Mouse (Mus musculus) spleen, adult 2 months (tissue): ENCODE data around the gene Nav3.

Experiments
- CTCF ChIP-seq: fragments of 200-500 bp; IDR thresholded peaks from 2 replicates; pipeline ENCODE4 v1.5.1; 2011; ENCODE audit warnings: mild to moderate bottlenecking, inconsistent platforms; ENCODE audit not compliant: insufficient read depth, insufficient read length, insufficient replicate concordance; ENCODE audit errors: extremely low read depth
- POLR2A ChIP-seq: fragments of 200-500 bp; IDR thresholded peaks from 2 replicates; pipeline ENCODE4 v1.6.1; 2011; ENCODE audit warnings: low read depth, low read length, inconsistent platforms

DNA sequence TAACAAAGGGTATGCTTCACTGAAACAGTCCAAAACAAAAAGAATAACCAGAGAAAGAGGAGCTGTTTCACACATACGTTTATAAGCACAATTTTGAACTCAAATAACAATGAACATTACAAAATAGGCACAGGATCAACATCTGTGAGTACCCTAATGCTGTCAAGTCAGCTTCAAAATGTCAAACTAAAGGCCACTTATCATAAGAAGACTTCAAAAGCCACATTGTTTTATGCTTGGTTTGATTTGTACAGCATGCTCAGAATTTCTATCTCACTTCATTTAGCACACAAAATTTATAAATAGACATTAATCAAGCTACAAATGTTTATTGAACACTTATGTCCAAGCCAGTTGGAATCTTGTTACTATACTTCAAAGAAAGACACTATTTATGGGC is 299.6 kb downstream of the Nav3 start:
- TF ChIP-seq CTCF (no peak), POLR2A (no peak)
